Mouse (Mus musculus) layer of hippocampus, adult 9-11 months (tissue): ENCODE results near the gene Cpt1c.

Experiments
- DNase-seq: peaks from one replicate; pipeline ENCODE4 v3.0.0; 2022

Gene Cpt1c

GRCm38 (mm10) chr7:44998501-44998955 lies 23.9 kb upstream of the Cpt1c start, which contains the start of gene Bcl2l12:
TSS of gene Bcl2l12 (minus strand) at chr7:44998712.
- no peak for DNase-seq

- DNase-seq, result no peak
These were observed 23.3 kb upstream of the Cpt1c start for GRCm38 (mm10) chr7:44997940-44998428.

GRCm38 (mm10) chr7:44997231-44997939 lies 22.7 kb upstream of the Cpt1c start, which contains the start of gene Irf3:
TSS of gene Irf3 (plus strand) at chr7:44997648.
- peak; percentile 96 for DNase-seq

GRCm38 (mm10) chr7:44996672-44997071 lies 22.0 kb upstream of the Cpt1c start:
- DNase-seq, result no peak

GRCm38 (mm10) chr7:44986879-44987718 lies 12.4 kb upstream of the Cpt1c start:
- DNase-seq, result no peak

- DNase-seq, result peak; percentile 100
These were observed 11.7 kb upstream of the Cpt1c start, which contains the start of gene Prmt1 for GRCm38 (mm10) chr7:44986192-44986878. TSS of gene Prmt1 (minus strand) at chr7:44986568.

- peak; percentile 65 for DNase-seq
These were observed 11.0 kb upstream of the Cpt1c start for GRCm38 (mm10) chr7:44985595-44986191.

GRCm38 (mm10) chr7:44984833-44985164 lies 10.1 kb upstream of the Cpt1c start:
- DNase-seq, result no peak

- DNase-seq, result no peak
These were observed 9.5 kb upstream of the Cpt1c start for GRCm38 (mm10) chr7:44983944-44984832.

- DNase-seq, result peak; percentile 74
These were observed 8.4 kb upstream of the Cpt1c start for GRCm38 (mm10) chr7:44983085-44983484.

GRCm38 (mm10) chr7:44981539-44981938 lies 6.9 kb upstream of the Cpt1c start:
- no peak for DNase-seq

GRCm38 (mm10) chr7:44978300-44978699 lies 3.6 kb upstream of the Cpt1c start:
- DNase-seq, result no peak

GRCm38 (mm10) chr7:44975117-44975419 lies 417 bp upstream of the Cpt1c start:
- no peak for DNase-seq

- DNase-seq, result no peak
These were observed 1.1 kb downstream of the Cpt1c start for GRCm38 (mm10) chr7:44973415-44974130.

GRCm38 (mm10) chr7:44971142-44971541 lies 3.5 kb downstream of the Cpt1c start:
- no peak for DNase-seq

GRCm38 (mm10) chr7:44970231-44970691 lies 4.4 kb downstream of the Cpt1c start:
- DNase-seq, result peak; percentile 92

- DNase-seq, result no peak
These were observed 8.0 kb downstream of the Cpt1c start for GRCm38 (mm10) chr7:44966638-44967037.

- DNase-seq, result no peak
These were observed 8.7 kb downstream of the Cpt1c start for GRCm38 (mm10) chr7:44965975-44966374.

GRCm38 (mm10) chr7:44964990-44965389 lies 9.7 kb downstream of the Cpt1c start:
- no peak for DNase-seq

- DNase-seq, result no peak
These were observed 11.8 kb downstream of the Cpt1c start for GRCm38 (mm10) chr7:44962831-44963230.

GRCm38 (mm10) chr7:44962337-44962736 lies 12.3 kb downstream of the Cpt1c start:
- no peak for DNase-seq
